ENCODE assay signal across 26 mouse cellular contexts in the genomic region with DNA sequence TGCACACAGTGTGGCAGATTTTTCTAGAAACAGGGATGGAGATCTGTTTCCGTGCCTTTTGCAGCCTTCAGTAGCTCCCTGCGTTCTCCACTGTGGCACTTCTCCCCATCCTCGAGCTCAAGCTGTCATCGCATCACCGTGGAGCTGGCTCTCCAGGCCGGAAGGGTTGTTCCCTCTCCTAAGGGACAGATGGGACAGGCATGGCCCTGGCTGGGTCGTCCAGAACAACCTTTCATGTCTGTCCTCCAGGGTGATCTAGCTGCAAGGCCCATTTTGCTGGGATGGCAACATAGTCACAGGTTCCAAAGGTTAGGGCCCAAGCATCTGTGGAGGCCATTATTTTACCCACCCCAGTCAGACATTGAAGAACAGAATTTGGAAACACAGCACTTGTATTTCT. TPM values are rescaled to one million over a fixed set of nuclear protein-coding genes. Genes with fewer than 3 reads are reported as not detected.
"Had no signal": no experiment of that assay in that cellular context is flagged by ENCODE, and none has a peak within 500 bp of the region (broad histone marks: within the 10 kb centered on the region; RNA-seq: fewer than 3 reads in every experiment).

No protein-coding gene starts in this region.

- H3K36me3 ChIP-seq: heart, embryonic 13.5 days; heart, embryonic 15.5 days; hindbrain, embryonic 13.5 days; hindbrain, embryonic 15.5 days; kidney, embryonic 15.5 days; limb, embryonic 13.5 days; limb, embryonic 15.5 days had no signal

- H3K27ac ChIP-seq: heart, adult 2 months; heart, embryonic 13.5 days; heart, embryonic 15.5 days; hindbrain, embryonic 13.5 days; hindbrain, embryonic 15.5 days; hindbrain, postnatal 0 days; kidney, embryonic 15.5 days; kidney, postnatal 0 days; limb, embryonic 13.5 days; limb, embryonic 15.5 days had no signal

- H3K4me3 ChIP-seq: heart, adult 2 months; heart, embryonic 13.5 days; heart, embryonic 15.5 days; hindbrain, embryonic 13.5 days; hindbrain, embryonic 15.5 days; kidney, embryonic 15.5 days; limb, embryonic 13.5 days; limb, embryonic 15.5 days had no signal

- H3K4me1 ChIP-seq: heart, embryonic 13.5 days; heart, embryonic 15.5 days; hindbrain, embryonic 13.5 days; hindbrain, embryonic 15.5 days; kidney, embryonic 15.5 days; limb, embryonic 13.5 days; limb, embryonic 15.5 days had no signal

- DNase-seq: gastrocnemius, postnatal 14 days; gastrocnemius, postnatal 36 days; heart, adult 2 months; heart, postnatal 14 days; heart, postnatal 36 days; kidney, adult 11 months; kidney, adult 2 months; kidney, adult 9 months; kidney, postnatal 14 days; kidney, postnatal 36 days; layer of hippocampus, adult 9-11 months; layer of hippocampus, postnatal 36 days; left cerebral cortex, postnatal 4 days had no signal

- H3K27me3 ChIP-seq: heart, embryonic 15.5 days; hindbrain, embryonic 15.5 days had no signal

- ATAC-seq: hindbrain, postnatal 0 days; intestine, embryonic 16.5 days had no signal

RNA-seq across cellular contexts. Expression of gene Shcbp1l, which starts 6.2 kb away (rescaled TPM):
- polyA plus RNA-seq: heart, embryonic 15.5 days; heart, postnatal 0 days; intestine, embryonic 16.5 days; large intestine, adult 2 months; liver, adult 2 months had no signal
